Mouse (Mus musculus) bone marrow macrophage, adult 2 months (primary cell): ENCODE measurements around the gene Slc31a1.

Experiments used
- CTCF ChIP-seq: IDR thresholded peaks from 2 replicates; pipeline ENCODE4 v1.5.1; 2012; ENCODE audit warnings: low read depth, mild to moderate bottlenecking, low read length, moderate library complexity
- POLR2A ChIP-seq: IDR thresholded peaks from 2 replicates; pipeline ENCODE4 v1.6.1; 2012; ENCODE audit warnings: mild to moderate bottlenecking, low read depth, low read length, borderline replicate concordance

- TF ChIP-seq CTCF, result no peak
- TF ChIP-seq POLR2A, result no peak
Observed at GRCm38 (mm10) chr4:62429616-62430015, 69.1 kb downstream of the Slc31a1 start.
